Mouse (Mus musculus) MEL (cell line): ENCODE measurements around the gene Rnf213. TPM values are rescaled to one million over a fixed set of nuclear protein-coding genes. Genes with fewer than 3 reads are reported as not detected.
A peak's percentile ranks its signal among the peaks of the same experiment; 100 is the strongest.

Experiments
- DNase-seq: peaks from one replicate; pipeline ENCODE4 v3.0.0; 2011; ENCODE audit warnings: low read depth, low spot score
- H3K27ac ChIP-seq: 2 replicates; pipeline ENCODE4 v1.5.1; 2012; ENCODE audit warnings: low read depth, mild to moderate bottlenecking, control low read depth, low read length, moderate library complexity; ENCODE audit not compliant: control insufficient read depth
- H3K27me3 ChIP-seq, 2 experiments: fragments of 150-350 bp in 1 of 2; sonication (generic) in 1 of 2; 2 replicates each; pipeline ENCODE4 v1.6.1; 2012; ENCODE audit warnings: low read length in 2 of 2, mild to moderate bottlenecking in 2 of 2, improper control_type of control experiment in 1 of 2, moderate library complexity in 1 of 2; ENCODE audit not compliant: insufficient read depth in 2 of 2, control insufficient read depth in 1 of 2
- H3K36me3 ChIP-seq, 2 experiments: 2 replicates each; pipeline ENCODE4 v1.6.1; 2012 to 2014; ENCODE audit warnings: low read length in 2 of 2, improper control_type of control experiment in 1 of 2, inconsistent platforms in 1 of 2, mild to moderate bottlenecking in 1 of 2; ENCODE audit not compliant: insufficient read depth in 2 of 2, control insufficient read depth in 1 of 2
- H3K4me1 ChIP-seq, 2 experiments: fragments of 150-350 bp in 1 of 2; sonication (generic) in 1 of 2; 2 replicates each; pipeline ENCODE4 v1.6.1; 2012; ENCODE audit warnings: low read length in 2 of 2, improper control_type of control experiment in 1 of 2, mild to moderate bottlenecking in 1 of 2; ENCODE audit not compliant: insufficient read depth in 2 of 2, control insufficient read depth in 1 of 2
- H3K4me3 ChIP-seq, 2 experiments: fragments of 150-350 bp in 1 of 2; sonication (generic) in 1 of 2; 2 replicates each; pipeline ENCODE4 v1.5.1; 2012; ENCODE audit warnings: low read depth in 2 of 2, low read length in 2 of 2, mild to moderate bottlenecking in 2 of 2, moderate library complexity in 2 of 2, control low read depth in 1 of 2, improper control_type of control experiment in 1 of 2; ENCODE audit not compliant: control insufficient read depth in 1 of 2, insufficient read depth in 1 of 2
- H3K79me2 ChIP-seq: 2 replicates; pipeline ENCODE4 v1.6.1; 2012; ENCODE audit warnings: mild to moderate bottlenecking, low read length, moderate library complexity; ENCODE audit not compliant: control insufficient read depth, poor library complexity, insufficient read depth
- H3K9ac ChIP-seq: 2 replicates; pipeline ENCODE4 v1.6.1; 2012; ENCODE audit warnings: low read depth, mild to moderate bottlenecking, control low read depth, low read length, moderate library complexity; ENCODE audit not compliant: control insufficient read depth, poor library complexity, severe bottlenecking
- H3K9me3 ChIP-seq: fragments of 150-350 bp; sonication (generic); replicated peaks from 2 replicates; pipeline ENCODE4 v1.6.1; 2012; ENCODE audit warnings: mild to moderate bottlenecking, low read length, improper control_type of control experiment, moderate library complexity; ENCODE audit not compliant: insufficient read depth
- CTCF ChIP-seq, 3 experiments: IDR thresholded peaks in 2 of 3; conservative IDR thresholded peaks in 1 of 3; 2 replicates each; pipeline ENCODE4 v1.5.1; 2011 to 2012; ENCODE audit warnings: low read length in 3 of 3, low read depth in 2 of 3, mild to moderate bottlenecking in 2 of 3, improper control_type of control experiment in 1 of 3, inconsistent platforms in 1 of 3, mixed read lengths in 1 of 3, moderate library complexity in 1 of 3; ENCODE audit not compliant: control insufficient read depth in 1 of 3, insufficient read depth in 1 of 3, poor library complexity in 1 of 3, severe bottlenecking in 1 of 3
- ELF1 ChIP-seq: IDR thresholded peaks from 2 replicates; pipeline ENCODE4 v1.6.1; 2014; ENCODE audit warnings: low read depth, mild to moderate bottlenecking, inconsistent platforms, low read length, improper control_type of control experiment, moderate library complexity
- EP300 ChIP-seq, 2 experiments: IDR thresholded peaks; 2 replicates each; pipeline ENCODE4 v1.6.1; 2011; ENCODE audit warnings: improper control_type of control experiment in 2 of 2, low read length in 2 of 2, low read depth in 1 of 2, mild to moderate bottlenecking in 1 of 2
- ETS1 ChIP-seq: IDR thresholded peaks from 2 replicates; pipeline ENCODE4 v1.6.1; 2012; ENCODE audit warnings: low read depth, mild to moderate bottlenecking, inconsistent platforms, low read length, improper control_type of control experiment, moderate library complexity
- HCFC1 ChIP-seq: IDR thresholded peaks from 2 replicates; pipeline ENCODE4 v1.6.1; 2012; ENCODE audit warnings: low read depth, mild to moderate bottlenecking, inconsistent platforms, low read length, improper control_type of control experiment, moderate library complexity
- JUND ChIP-seq: IDR thresholded peaks from 2 replicates; pipeline ENCODE4 v1.6.1; 2011; ENCODE audit warnings: low read depth, mild to moderate bottlenecking, improper control_type of control experiment, low read length
- KAT2A ChIP-seq: conservative IDR thresholded peaks from 2 replicates; pipeline ENCODE4 v1.6.1; 2012; ENCODE audit warnings: low read depth, low read length, improper control_type of control experiment, inconsistent platforms
- MAX ChIP-seq: IDR thresholded peaks from 2 replicates; pipeline ENCODE4 v1.6.1; 2011; ENCODE audit warnings: low read length, improper control_type of control experiment
- MXI1 ChIP-seq: IDR thresholded peaks from 2 replicates; pipeline ENCODE4 v1.6.1; 2011; ENCODE audit warnings: mild to moderate bottlenecking, low read depth, low read length, improper control_type of control experiment
- MYC ChIP-seq: IDR thresholded peaks from 2 replicates; pipeline ENCODE4 v1.6.1; 2011; ENCODE audit warnings: low read depth, mild to moderate bottlenecking, low read length, improper control_type of control experiment, moderate library complexity
- NELFE ChIP-seq: IDR thresholded peaks from 2 replicates; pipeline ENCODE4 v1.6.1; 2011; ENCODE audit warnings: low read depth, low read length, improper control_type of control experiment
- NRF1 ChIP-seq: IDR thresholded peaks from 2 replicates; pipeline ENCODE4 v1.6.1; 2014; ENCODE audit warnings: low read depth, mild to moderate bottlenecking, inconsistent platforms, low read length, improper control_type of control experiment, moderate library complexity; ENCODE audit not compliant: poor library complexity, insufficient read depth, severe bottlenecking
- POLR2A ChIP-seq, 2 experiments: IDR thresholded peaks; 2 replicates each; pipeline ENCODE4 v1.6.1; 2011 to 2012; ENCODE audit warnings: low read length in 2 of 2, mild to moderate bottlenecking in 2 of 2, control low read depth in 1 of 2, improper control_type of control experiment in 1 of 2, low read depth in 1 of 2, moderate library complexity in 1 of 2; ENCODE audit not compliant: control insufficient read depth in 1 of 2, insufficient read depth in 1 of 2, poor library complexity in 1 of 2
- RAD21 ChIP-seq: IDR thresholded peaks from 2 replicates; pipeline ENCODE4 v1.6.1; 2011; ENCODE audit warnings: mild to moderate bottlenecking, low read depth, low read length, improper control_type of control experiment
- SIN3A ChIP-seq: IDR thresholded peaks from 2 replicates; pipeline ENCODE4 v1.6.1; 2012; ENCODE audit warnings: low read length, improper control_type of control experiment, inconsistent platforms
- SMC3 ChIP-seq: IDR thresholded peaks from 2 replicates; pipeline ENCODE4 v1.6.1; 2011; ENCODE audit warnings: low read depth, low read length, improper control_type of control experiment
- TBP ChIP-seq: IDR thresholded peaks from 2 replicates; pipeline ENCODE4 v1.8.0; 2011; ENCODE audit warnings: low read depth, low read length, improper control_type of control experiment
- TCF12 ChIP-seq: IDR thresholded peaks from 2 replicates; pipeline ENCODE4 v1.6.1; 2014; ENCODE audit warnings: low read depth, mild to moderate bottlenecking, inconsistent platforms, low read length, improper control_type of control experiment, moderate library complexity
- UBTF ChIP-seq: IDR thresholded peaks from 2 replicates; pipeline ENCODE4 v1.6.1; 2012; ENCODE audit warnings: low read depth, mild to moderate bottlenecking, inconsistent platforms, low read length, improper control_type of control experiment, moderate library complexity, borderline replicate concordance; ENCODE audit not compliant: insufficient read depth
- USF1 ChIP-seq: IDR thresholded peaks from 2 replicates; pipeline ENCODE4 v1.6.1; 2014; ENCODE audit warnings: low read depth, mild to moderate bottlenecking, inconsistent platforms, low read length, improper control_type of control experiment, moderate library complexity
- USF2 ChIP-seq, 2 experiments: IDR thresholded peaks; 2 replicates each; pipeline ENCODE4 v1.6.1; 2011 to 2012; ENCODE audit warnings: improper control_type of control experiment in 2 of 2, low read length in 2 of 2, borderline replicate concordance in 1 of 2, inconsistent platforms in 1 of 2, low read depth in 1 of 2, mild to moderate bottlenecking in 1 of 2; ENCODE audit not compliant: insufficient read depth in 1 of 2
- ZC3H11A ChIP-seq: IDR thresholded peaks from 2 replicates; pipeline ENCODE4 v1.6.1; 2012; ENCODE audit warnings: low read depth, mild to moderate bottlenecking, inconsistent platforms, low read length, improper control_type of control experiment
- ZKSCAN1 ChIP-seq: IDR thresholded peaks from 2 replicates; pipeline ENCODE4 v1.6.1; 2012; ENCODE audit warnings: low read depth, mild to moderate bottlenecking, inconsistent platforms, low read length, improper control_type of control experiment, moderate library complexity
- ZNF384 ChIP-seq: IDR thresholded peaks from 2 replicates; pipeline ENCODE4 v1.6.1; 2012; ENCODE audit warnings: low read depth, mild to moderate bottlenecking, inconsistent platforms, low read length, improper control_type of control experiment
- polyA plus RNA-seq, 2 experiments: library from polyadenylated mRNA; stranded (reverse) in 1 of 2; unstranded in 1 of 2; fragments of >175 nt in 1 of 2; fragments of >200 nt in 1 of 2; gene quantifications; 2 replicates each; pipeline versions ENCODE4 v1.2.1 to v1.2.4; 2012; ENCODE audit warnings: low replicate concordance in 2 of 2, low read depth in 1 of 2; ENCODE audit not compliant: insufficient read length in 2 of 2, insufficient read depth in 1 of 2, missing spikeins in 1 of 2
- total RNA-seq: library from RNA; depleted of rRNA; stranded (reverse); fragments of 300-350 nt; gene quantifications from 2 replicates; pipeline ENCODE4 v1.2.3, GENCODE M21; 2012

Gene Rnf213
- total and polyA plus RNA-seq, 3 experiments = 10.7 to 11.6 TPM; not detected in 1

DNA sequence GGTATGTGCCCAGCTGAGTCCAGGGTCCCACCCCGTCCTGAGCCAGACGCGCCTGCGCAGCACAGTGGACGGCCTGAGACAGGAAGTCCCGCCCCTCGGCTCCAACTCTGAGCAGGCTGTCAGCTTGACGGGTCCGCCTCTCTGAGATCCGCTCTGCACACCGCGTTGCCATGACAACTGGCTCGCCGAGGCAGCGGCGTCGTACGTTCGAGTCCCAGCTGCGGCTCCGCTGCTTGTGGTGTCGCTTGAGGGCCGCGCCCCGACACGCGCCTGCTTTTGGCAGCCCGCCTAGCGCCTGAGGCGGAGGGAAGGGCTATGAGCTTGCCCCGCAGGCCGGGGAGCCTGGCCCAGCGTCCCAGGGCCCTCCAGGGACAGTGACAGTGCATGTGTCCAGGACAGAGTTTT is 131.6 kb downstream of the Rnf213 start:
- DNase-seq = peak; percentile 100
- Histone ChIP-seq H3K4me3 (peak overlapping the region; percentile 20 to 35), H3K4me1 (peaks cover 0 to 8% of the 10 kb centered on the region in 2 experiments; a peak in 2 of 4 replicates), H3K27ac (no peak overlapping the region), H3K27me3 (peaks cover 0 to 5% of the 10 kb centered on the region in 2 experiments), H3K36me3 (peaks cover 0 to 4% of the 10 kb centered on the region in 2 experiments; a peak in 1 of 4 replicates), H3K79me2 (no peaks in the 10 kb centered on the region), H3K9ac (peak overlapping the region; percentile 46), H3K9me3 (no peaks in the 10 kb centered on the region)
- TF ChIP-seq USF1 (0 out of 2 replicates have a peak, but pooled peaks have one; percentile 23), NELFE (peak; percentile 44), MXI1 (peak; percentile 95), ETS1 (peak; percentile 51; the same call in 1 of the 2 replicates), ELF1 (peak; percentile 89), SIN3A (peak; percentile 92), TBP (no peak), TCF12 (peak; percentile 43), ZKSCAN1 (no peak), EP300 (IDR thresholded peaks at IDR 0.05; ENCODE audit: low read depth in 1 of 2, low read length in 2 of 2) (no peak), UBTF (no peak), NRF1 (peak; percentile 84), HCFC1 (peak; percentile 69), MAX (peak; percentile 59), SMC3 (peak; percentile 23; the same call in 1 of the 2 replicates), POLR2A (IDR thresholded peaks at IDR 0.05; ENCODE audit: control insufficient read depth in 1 of 2, insufficient read depth in 1 of 2, low read depth in 1 of 2, low read length in 2 of 2, poor library complexity in 1 of 2) (peak; percentile 33 to 34; a peak in 1 of 4 replicates)

DNA sequence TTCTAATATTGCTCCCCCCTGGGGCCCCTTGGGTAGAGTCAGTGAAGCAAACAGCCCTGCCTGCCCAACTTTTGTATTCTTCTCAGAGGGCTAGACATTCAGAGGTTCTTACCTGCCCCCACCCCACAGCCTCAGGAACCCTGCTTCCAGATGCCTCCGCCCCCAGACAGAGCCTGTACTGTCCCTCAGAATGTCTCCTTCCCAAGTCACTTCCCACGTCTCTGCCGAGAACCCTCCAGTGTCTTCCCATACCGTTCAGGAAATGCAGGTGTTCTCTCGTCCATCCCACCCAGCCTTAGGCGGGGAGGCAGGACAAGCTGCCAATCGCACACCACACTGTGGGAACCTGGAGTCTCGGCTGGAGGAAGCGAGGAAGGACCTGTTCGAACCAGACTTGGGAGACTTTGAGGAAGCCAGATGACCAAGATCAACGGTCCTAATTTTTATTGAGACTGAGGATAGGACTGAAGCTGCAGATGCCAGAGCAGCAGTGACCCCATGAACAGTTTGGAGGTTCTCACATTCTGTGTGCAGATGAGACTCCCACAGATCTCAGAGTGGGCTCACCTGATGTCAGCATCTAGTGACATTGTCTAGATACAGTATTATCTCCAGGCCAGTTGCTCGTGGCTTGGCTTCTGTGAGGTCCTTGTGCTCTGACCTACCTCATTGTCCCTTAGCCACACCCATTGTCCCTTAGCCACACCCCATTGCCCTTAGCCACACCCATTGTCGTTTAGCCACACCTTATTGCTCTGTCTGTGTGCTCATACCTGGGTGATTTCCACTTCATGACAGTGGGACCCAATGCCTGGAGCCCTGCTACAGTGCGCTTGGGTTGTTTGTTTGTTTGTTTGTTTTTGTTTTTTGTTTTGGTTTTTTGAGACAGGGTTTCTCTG is 133.4 kb downstream of the Rnf213 start:
- DNase-seq = no peak
- H3K79me2 ChIP-seq = no peaks in the 10 kb centered on the region
- no peak overlapping the region for H3K9ac ChIP-seq
- no peaks in the 10 kb centered on the region for H3K9me3 ChIP-seq
- H3K4me3 ChIP-seq = no peak overlapping the region
- H3K27ac ChIP-seq = no peak overlapping the region
- peaks cover 0 to 4% of the 10 kb centered on the region in 2 experiments; a peak in 1 of 4 replicates for H3K36me3 ChIP-seq
- TF ChIP-seq KAT2A (no peak), MAX (no peak), ZC3H11A (no peak), RAD21 (no peak), MYC (no peak), CTCF (IDR thresholded peaks at IDR 0.05 in 2 of 3, conservative IDR thresholded peaks at IDR 0.05 in 1 of 3; ENCODE audit: control insufficient read depth in 1 of 3, insufficient read depth in 1 of 3, low read depth in 2 of 3, low read length in 3 of 3, poor library complexity in 1 of 3, severe bottlenecking in 1 of 3) (no peak), ZNF384 (no peak), TCF12 (no peak), UBTF (no peak), JUND (no peak), SMC3 (no peak), USF2 (IDR thresholded peaks at IDR 0.05; ENCODE audit: borderline replicate concordance in 1 of 2, insufficient read depth in 1 of 2, low read depth in 1 of 2, low read length in 2 of 2) (no peak), ZKSCAN1 (no peak), NRF1 (no peak)
- peaks cover 0 to 8% of the 10 kb centered on the region in 2 experiments; a peak in 2 of 4 replicates for H3K4me1 ChIP-seq
- peaks cover 1 to 2% of the 10 kb centered on the region in 2 experiments; a peak in 2 of 4 replicates for H3K27me3 ChIP-seq
